Mouse (Mus musculus) naive thymus-derived CD4-positive, alpha-beta T cell, adult 2 months (primary cell): ENCODE results near the gene Gm20388.

Experiments used
- DNase-seq: peaks from one replicate; pipeline ENCODE4 v3.0.0-alpha.2; 2011; ENCODE audit warnings: low read depth

Gene Gm20388

DNA sequence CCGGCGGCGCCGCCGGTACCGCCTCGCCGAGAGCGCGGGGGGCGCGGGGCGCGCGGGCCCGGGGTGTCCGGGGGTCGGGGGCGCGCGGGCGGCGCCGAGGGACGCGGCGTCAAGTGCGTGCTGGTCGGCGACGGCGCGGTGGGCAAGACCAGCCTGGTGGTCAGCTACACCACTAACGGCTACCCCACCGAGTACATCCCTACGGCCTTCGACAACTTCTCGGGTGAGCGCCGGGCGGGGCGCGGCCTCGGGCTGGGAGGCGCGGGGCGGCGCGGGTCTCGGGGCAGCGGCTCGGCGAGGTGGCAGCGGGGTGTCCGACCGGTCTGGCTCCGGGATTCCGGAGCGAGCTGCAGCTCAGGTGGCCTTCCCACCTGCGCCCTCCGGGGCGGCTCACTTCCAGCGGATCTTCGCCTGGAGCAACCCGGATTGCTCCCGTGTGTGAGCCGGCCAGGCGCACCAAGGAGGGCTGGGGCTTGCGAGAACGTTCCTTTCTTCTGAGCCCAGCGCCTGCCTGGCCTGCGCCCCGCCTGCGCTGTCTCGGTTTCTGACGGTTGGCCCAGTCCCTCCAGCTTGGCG, 3743.4 kb downstream of the Gm20388 start:
- DNase-seq: no peak

DNA sequence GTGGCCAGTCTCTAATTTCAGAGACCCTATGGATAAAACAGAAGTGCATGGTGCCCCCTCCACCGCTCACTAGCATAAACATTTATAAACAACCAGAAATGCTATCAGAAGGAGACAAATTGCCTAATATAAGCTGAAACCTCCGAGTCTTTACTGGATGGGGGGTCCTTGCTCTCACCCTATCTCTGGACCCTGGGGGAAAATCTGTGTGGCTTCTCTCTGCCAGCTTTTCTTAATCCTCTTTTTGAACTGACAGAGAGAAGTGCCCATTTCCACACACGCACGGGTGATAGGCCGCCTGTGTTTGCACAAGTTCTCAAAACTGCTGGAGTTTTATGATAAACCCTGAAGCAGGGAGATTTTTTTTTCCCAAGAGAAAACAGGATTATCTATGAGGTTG, 3744.1 kb downstream of the Gm20388 start:
- no peak for DNase-seq

DNA sequence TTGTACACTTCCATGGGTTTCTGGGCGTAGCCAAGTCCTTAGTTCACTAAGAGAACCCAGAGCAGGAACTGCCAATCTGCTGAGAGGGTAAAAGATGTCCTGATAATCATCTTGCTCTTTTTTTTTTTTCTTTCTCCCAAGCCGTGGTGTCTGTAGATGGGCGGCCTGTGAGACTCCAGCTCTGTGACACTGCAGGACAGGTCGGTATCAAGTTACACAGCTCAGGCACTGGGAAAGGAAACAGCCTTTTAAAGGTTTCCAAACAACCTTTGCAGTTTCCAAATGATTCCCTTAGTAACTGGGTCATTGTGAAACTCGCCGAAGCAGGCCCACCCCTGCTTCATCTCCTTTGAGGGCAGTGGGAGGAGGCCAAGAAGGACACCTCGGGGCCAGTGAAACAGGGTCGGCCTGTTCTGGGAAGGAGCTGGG, 3744.7 kb downstream of the Gm20388 start:
- no peak for DNase-seq

DNA sequence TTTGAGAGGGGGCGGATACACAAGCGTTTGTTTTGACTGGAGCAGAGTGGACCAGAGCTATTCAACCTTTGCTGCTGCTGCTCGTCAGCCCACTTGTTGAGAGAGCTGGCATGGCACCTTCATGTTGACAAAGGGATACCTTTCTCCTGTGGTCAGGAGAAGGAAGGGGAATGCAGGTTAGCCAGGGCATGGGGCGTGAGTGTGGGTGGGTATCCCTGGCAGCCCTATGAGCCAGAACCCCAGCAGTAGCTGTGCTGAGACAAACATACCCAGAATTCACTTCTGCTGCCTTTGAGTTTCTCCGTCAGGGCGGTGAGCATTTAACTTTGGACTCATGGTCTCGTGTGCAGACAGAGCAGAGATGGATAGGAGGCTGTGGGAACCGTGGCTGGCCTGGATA, 3747.2 kb downstream of the Gm20388 start:
- no peak for DNase-seq

DNA sequence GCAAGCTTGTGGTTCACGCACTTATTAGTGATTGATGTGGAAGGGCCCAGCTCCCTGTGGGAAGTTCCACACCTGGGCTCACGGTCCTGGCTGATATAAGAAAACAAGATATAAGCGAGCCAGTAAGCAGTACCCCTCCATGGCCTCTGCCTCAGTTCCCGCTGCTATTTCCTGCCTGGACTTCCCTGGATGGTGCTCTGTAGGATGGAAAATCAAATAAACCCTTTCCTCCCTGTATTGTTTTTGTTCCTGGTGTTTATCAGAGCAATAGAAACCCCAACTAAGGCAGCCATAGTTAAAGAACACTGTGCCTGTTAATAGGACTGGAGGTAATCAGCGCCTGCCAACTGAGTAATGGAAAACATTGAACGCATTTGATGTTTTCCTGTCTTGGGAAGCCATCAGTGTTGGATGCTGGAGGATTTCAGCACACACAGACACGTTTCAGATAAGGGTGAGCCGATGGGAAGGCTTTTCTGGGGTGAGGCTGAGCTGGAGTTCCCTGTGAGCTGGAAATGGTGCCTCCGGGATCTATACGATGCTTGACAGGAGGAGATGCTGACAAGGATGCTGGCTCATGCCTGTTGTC, 3748.9 kb downstream of the Gm20388 start:
- no peak for DNase-seq

DNA sequence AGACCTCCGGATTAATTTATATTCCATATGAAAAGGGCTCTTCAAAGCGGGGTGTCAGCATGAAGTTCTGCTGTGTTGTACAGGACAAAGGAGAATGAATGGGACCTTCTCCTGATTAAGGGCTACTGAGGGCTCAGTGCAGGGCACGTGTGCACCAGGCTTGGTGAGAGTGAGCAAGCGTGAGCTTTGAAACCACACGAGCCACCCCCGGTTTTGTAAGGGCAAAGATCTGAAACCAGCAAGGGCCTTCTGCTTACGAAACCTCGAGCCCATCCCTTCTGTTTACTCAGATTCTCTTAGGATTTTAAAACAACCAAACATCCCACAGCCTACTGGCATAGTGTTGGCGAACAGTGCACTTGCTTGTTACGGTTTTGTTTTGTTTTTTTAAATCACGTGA, 3750.9 kb downstream of the Gm20388 start:
- DNase-seq: no peak

DNA sequence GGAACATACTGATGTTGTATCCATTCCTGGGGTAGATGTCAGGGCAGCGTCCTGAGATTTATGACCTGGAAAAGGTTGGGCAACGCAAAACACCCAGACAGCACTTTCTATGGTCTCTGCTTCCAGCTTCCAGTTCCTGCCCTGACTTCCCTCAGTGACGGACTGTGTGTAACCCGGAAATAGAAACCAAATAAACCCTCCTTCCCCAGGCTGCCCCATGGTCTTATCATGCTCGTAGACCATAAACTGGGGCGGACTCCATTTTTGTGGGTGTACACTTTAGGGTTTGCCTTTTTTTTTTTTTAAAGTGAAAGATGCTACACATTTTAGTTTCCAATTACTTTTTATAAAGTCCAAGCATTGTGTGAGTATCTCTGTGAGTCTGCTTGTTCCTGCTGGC, 3754.9 kb downstream of the Gm20388 start:
- DNase-seq: no peak

DNA sequence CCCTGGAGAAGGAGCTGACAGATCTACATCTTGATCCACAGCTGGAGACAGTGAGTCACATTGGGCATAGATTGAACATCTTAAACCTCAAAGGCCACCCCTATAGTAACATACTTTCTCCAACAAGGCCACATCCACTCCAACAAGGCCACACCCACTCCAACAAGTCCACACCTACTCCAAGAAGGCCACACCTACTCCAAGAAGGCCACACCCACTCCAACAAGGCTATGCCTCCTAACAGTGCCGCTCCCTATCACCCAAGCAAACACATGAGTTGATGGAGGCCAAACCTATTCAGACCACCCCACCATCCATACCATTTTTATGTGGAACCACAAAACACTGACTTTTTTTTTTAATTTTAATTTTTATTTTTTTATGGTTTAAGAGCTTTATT, 3756.2 kb downstream of the Gm20388 start:
- DNase-seq: no peak

DNA sequence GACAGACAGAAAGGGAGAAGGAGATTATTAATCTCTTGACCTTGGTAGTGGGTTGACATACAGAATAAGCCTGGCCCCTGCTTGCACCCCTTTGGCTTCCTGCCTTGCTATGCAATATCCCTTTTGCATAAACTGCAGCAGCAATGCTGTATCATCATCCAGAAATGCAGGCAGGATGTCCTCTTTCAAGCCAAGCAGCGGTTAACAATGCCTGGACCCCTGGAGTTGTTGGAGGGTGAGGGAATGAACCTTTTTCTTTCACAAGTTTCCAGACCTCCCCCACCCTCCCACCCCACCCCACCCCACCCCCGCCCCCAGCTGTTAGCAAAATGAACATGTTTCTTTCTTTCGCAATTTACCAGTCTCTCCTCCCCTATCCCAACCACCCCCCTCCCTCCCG, 3758.0 kb downstream of the Gm20388 start:
- DNase-seq: no peak

DNA sequence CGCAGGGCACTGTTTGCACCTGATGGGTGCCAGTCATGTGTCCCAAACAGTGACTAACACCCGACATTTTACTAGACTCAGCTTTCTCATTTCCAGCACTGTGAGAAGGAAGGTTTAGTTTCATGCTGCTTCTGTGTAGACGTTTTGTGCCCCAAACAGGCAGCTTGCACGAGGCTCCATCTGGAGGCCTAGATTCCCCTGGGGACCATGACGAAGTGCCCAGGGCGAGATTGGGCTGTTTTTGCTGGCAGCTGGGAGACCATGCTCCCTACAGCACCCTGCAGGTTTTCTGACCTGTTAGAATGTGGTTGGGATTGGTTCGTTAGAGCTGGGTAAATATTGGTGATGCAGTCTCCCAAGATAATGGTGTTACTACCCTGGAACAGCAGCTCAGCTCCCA, 3760.1 kb downstream of the Gm20388 start:
- DNase-seq: no peak

DNA sequence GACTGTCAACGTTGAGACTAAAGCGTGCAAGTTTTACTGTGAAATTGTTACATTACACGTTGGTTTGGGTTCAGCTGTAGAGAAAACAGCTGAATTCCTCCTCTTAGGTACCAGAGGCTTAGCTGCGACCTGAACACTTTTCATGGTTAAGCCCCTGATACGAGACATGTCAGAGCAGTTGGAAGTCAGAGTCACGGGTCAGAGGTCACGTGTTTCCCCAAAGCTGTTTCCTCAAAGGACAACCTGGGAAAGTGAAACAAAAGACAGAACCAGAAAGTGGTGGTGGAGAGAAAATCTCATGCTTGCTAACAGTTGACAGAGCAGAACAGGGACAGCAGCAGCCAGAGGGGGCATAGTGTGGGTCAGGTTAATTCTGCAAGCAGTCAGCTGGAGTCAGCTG, 3760.8 kb downstream of the Gm20388 start:
- DNase-seq: no peak

DNA sequence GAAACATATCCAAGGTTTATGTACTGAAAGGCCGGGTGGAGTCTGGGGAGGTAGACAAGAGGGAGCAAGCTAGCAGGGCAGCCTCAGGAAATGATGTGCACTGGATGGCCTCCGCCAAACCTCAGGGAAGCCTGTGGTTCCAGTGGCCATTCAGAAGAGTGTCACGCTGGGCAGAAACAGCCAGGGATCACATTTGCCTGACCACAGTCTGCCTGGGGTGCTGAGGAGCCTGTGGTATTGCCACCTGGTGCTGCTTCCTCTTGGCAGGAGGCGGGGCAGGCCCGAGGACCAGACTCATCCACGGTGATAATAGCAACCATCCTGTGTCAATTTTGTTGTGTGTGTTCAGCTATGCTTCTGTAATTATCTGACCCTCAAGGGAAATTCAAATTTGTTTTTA, 3762.0 kb downstream of the Gm20388 start:
- DNase-seq: no peak

DNA sequence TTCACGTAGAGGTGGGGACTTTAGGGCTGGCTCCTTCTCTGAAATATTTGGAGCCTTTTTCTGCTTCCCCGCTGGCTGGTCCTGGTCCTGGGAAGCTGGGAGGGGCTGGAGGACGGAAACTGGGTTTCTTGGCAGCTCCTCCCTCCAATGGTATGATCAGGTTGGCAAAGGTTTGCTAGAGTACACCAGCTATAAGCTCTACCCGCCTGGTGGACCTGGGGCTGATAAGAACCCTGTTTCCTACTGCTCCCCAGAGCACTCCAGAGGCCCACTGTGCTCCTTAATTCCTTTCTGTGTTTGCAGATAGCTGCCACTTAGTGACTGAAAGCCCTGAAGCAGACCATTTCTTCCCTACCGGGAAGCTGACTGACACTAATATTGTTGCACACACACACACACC, 3765.0 kb downstream of the Gm20388 start:
- no peak for DNase-seq

DNA sequence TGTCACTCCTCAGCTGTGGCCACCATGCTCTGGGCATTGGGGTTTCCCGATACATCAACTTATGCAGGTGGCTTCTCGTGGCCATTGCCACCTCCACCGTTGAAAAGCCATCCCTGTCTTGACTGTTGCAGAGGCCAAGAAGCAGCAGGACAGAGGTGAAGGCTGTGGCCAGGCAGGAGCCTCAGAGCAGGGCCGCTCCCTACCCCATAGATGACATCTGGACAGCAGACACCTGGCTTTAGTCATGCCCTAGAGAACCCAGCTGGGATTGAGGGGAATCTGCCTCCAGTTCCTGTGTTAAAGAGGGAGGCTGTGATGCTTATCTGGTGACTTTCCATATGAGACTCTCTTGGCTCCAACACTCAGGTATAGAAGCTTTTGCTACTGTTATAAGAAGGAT, 3767.7 kb downstream of the Gm20388 start:
- no peak for DNase-seq

DNA sequence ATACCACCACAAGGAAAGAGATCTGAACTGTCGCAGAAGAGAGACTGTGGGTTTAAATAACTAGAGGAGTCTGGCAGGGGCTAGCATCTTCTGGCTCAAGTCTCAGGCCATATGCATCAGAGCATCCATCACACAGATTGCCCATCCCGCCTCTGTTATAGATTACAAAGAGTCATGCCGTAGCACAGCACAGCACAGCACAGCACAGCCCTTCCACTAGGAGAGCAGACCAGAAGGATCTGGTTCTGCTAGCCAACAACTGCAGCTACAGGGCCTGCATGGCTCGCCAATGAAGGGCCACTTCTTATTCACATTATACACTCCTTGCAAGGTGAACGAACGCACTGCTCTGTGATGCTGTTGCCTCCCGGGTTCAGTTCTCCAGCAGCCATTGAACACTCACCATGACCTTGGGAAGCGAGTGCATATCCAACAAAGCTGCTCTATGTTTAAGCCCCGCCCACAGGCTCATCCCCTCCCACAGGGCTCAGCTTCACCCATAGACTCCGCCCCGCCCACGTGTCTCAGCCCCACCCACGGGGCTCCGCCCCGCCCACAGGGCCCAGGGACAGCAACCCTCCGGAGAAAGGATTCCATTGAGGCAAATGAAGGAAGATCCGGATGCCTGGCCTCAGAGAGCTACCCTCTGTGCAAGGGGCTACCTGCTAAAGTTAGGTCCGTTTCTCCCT, 3771.6 kb downstream of the Gm20388 start:
- DNase-seq: no peak

DNA sequence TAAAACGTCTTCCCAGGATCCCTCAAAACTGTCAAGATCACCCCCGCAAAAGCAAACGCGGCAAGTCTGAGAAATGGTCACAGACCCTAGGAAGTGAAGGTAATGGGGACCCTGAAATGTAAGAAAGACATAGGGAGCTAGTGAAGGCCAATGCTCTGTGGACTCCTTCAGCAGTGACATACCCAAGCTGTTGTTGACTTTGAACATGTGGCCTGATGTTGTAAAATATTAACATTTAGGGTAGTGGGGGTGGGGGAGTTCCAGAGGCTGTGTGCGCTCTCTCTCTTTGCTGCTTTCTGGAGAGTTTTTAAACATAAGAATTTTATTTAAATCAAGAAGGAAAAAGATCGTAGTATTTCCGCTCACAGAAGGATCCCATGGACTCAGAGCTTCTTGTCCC, 3772.7 kb downstream of the Gm20388 start:
- no peak for DNase-seq

DNA sequence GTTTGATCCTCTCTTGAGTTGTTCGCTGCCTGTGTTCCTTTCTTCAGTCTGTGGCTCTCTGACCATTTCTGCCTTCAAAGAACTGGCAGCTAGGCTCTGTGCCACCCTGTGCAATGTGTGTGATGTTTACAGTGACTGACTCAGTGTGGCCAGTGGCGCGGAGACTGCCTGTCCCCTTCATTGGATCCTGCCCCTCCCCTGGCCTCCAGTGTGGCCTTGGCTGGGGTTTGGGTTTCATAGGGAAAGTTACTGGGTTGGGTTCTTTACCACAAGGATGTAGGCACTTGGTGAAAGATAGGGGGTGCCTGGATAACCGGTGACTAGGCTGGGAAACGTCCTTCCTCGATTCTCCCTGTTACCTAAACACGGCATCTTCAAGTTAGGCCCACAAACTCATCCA, 3774.2 kb downstream of the Gm20388 start:
- DNase-seq: no peak

DNA sequence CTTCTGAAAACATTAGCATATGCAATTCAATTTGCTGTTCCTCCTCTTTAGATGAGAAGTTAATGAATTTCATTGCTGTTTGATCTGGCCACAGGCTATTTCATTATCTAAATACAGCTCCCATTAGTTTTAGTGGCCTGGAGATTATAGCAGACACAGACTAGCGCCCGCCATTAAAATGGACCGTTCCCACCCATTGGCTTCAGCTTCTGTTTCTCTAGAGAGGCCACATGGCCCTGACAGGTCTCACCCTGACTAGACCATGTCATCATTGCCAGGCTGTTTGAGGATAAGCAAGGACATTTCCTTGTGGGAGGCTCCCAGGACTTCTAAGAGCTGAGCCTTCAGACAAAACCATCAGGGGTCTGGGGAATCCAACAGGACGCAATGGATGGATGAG, 3774.8 kb downstream of the Gm20388 start:
- no peak for DNase-seq

DNA sequence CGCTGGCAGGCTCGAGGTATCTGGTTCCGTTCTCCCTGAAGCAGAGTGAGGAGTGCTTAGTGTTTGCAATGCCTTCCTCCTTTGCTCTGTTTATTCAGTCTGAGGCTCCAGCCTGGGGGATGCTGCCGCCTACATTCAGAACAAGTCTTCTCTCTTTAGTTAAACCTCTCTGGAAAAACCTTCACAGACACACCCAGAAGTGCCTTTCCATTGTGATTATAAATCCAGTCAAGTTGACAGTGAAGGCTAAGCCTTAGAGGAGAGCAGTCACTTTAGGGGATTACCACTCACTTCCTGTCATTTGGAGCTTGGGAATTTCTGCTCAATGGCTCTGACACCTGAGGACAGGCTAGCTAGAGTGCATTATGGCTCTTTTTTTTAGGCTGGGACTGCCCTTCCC, 3777.2 kb downstream of the Gm20388 start:
- DNase-seq: no peak

DNA sequence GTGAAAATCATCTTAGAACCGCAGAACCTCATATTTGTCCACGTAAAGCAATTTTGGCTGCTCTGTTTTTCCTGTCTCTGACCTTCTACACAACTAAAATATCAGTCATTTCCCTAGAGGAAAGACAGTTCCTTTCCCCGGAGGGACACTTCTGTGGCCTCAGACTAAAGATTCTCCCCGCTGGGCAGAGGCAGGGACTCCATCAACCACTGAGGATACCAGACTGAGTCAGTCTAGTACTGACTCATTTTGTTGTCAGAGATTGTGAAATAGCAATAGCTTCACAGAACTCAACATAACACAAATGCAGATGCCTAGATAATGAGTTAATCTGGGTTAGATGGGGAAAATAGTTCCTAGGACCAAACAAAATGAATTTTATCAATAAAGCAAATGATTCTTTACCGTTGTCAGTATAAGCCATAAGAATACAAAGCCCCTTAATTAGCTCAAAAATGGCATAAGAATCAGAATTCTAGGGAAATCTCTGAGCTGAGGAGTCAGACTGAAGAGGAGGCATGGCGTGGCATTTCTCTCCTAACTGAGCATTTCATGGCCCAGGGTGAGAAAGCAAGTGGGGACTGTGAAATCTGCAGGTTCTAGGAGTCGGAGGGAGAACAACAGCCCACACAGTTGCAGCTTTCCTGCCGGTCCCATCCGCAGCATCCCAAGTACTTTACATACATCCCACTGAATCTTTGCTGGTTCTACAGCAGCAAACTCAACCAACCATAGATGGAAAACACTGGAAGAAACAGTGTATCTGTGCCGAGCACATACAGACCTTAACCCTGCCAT, 3781.7 kb downstream of the Gm20388 start:
- no peak for DNase-seq

DNA sequence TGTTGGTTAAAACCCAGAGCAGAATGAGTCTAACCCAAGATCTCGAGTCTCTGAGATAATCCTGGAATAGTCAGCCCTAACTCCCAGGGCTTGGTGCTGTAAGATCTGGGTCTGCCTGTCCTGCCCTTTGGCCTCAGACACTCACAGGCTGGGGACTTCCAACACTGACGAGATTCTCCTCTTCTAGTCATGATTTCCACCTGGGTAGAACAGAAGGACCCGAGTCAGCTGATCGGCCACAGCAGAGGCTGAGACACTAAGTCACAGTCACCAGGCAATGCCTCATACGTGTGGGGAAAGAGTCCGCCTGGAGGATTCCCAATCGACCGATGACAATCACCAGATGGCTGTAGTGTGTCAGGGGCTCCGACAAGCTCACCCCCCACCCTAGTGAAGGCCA, 3785.5 kb downstream of the Gm20388 start:
- DNase-seq: no peak

DNA sequence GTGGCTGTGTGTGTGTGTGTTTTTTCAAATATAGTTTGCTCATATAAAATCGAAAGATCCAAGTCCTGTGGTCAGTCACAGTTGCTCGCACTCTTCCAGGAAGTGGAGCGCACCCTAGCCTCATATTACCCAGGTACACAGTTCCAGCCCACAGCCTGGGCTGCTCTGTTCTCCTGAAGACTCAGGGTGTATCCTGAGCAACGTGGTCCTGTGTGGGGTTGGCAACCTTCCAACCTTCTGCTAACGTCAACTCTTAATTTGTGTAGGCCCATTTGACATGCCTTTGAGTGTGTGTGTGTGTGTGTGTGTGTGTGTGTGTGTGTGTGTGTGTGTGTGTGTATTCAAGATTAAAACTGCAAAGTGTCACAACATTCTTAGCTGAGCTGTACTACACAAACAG, 3786.7 kb downstream of the Gm20388 start:
- no peak for DNase-seq
